Mouse (Mus musculus) E14TG2a.4 (cell line): ENCODE data around the gene Clk2.

ENCODE experiments used
- CTCF ChIP-seq: conservative IDR thresholded peaks from 2 replicates; pipeline ENCODE4 v1.5.1; 2014; ENCODE audit warnings: low read length
- NANOG ChIP-seq: IDR thresholded peaks from 2 replicates; pipeline ENCODE4 v1.6.1; 2014; ENCODE audit warnings: borderline replicate concordance, low read length, mixed read lengths
- POU5F1 ChIP-seq: IDR thresholded peaks from 2 replicates; pipeline ENCODE4 v1.6.1; 2014; ENCODE audit warnings: low read length, borderline replicate concordance

- TF ChIP-seq CTCF = no peak
- TF ChIP-seq NANOG = no peak
- no peak for TF ChIP-seq POU5F1
Measured at GRCm38 (mm10) chr3:89161786-89162185, 2.8 kb upstream of the Clk2 start.
